8 mouse cellular contexts compared by ENCODE assay signal in genomic region chr4:137117471-137118331, GRCm38 (mm10).
DNase-seq lines count a peak whose midpoint lies in the region; ATAC-seq and TF ChIP-seq lines count a peak whose summit lies in the region.

No protein-coding gene starts in this region.

- peak; percentile 51 for ATAC-seq in megakaryocyte, adult 5-6 weeks (ENCODE audit: poor library complexity, severe bottlenecking)

- H3K79me2 ChIP-seq in C2C12 (ENCODE audit: control insufficient read depth, insufficient read depth) = no peaks in the 10 kb centered on the region

- no peaks in the 10 kb centered on the region for H3K27me3 ChIP-seq in C2C12 (ENCODE audit: control insufficient read depth, insufficient read depth, insufficient read length)

- no peak overlapping the region for H3ac ChIP-seq in C2C12 (ENCODE audit: control insufficient read depth, insufficient read length, low read depth)

- H3K4me3 ChIP-seq in C2C12 (ENCODE audit: insufficient read depth, poor library complexity, severe bottlenecking) = no peak overlapping the region

- DNase-seq in NIH3T3 (ENCODE audit: low read depth) = peak; percentile 85
- peak; percentile 83 for DNase-seq in embryo, embryonic 9.5 days (ENCODE audit: extremely low spot score)
- DNase-seq in heart, postnatal 36 days = peak; percentile 4 to 39
- DNase-seq in large intestine, adult 2 months (ENCODE audit: low read depth, low spot score) = peak; percentile 16
- peak; percentile 48 for DNase-seq in retina, postnatal 7 days (ENCODE audit: low read depth, low spot score)
- no peak for DNase-seq in frontal cortex, postnatal 36 days (ENCODE audit: low spot score in 2 of 2)

- intact Hi-C loops in heart, postnatal 36 days (cut with DNase I) = no loop called here

- no peaks in the 10 kb centered on the region for H3K79me3 ChIP-seq in C2C12 (ENCODE audit: low read depth)

- no peak for TF ChIP-seq CTCF in C2C12 (IDR thresholded peaks at IDR 0.05; ENCODE audit: control insufficient read depth, insufficient read depth, insufficient read length)

- H3K36me3 ChIP-seq in C2C12 (ENCODE audit: control insufficient read depth, insufficient read depth) = no peaks in the 10 kb centered on the region

- 5% methylated on average over 27 of the region's 27 CpGs for WGBS in large intestine, adult 2 months

TF ChIP-seq in C2C12, 6 proteins besides CTCF, POLR2A, EP300 and RAD21:
- TF ChIP-seq FOSL1 (IDR thresholded peaks at IDR 0.05; ENCODE audit: insufficient read depth, low read length, poor library complexity, severe bottlenecking) (no peak), MAX (IDR thresholded peaks at IDR 0.05) (peak; percentile 39), USF1 (IDR thresholded peaks at IDR 0.05; ENCODE audit: low read depth) (peak; percentile 1), CEBPB (IDR thresholded peaks at IDR 0.05; ENCODE audit: low read depth) (no peak)

Comparison
In these comparisons a context has a peak if more than half of its experiments do, and no peak if none do; other contexts are left out.
1. DNase-seq: peak in NIH3T3 (single experiment), embryo, embryonic 9.5 days (single experiment), heart, postnatal 36 days (2 of 2), large intestine, adult 2 months (single experiment) and retina, postnatal 7 days (single experiment); none in frontal cortex, postnatal 36 days (0 of 2).